Mouse (Mus musculus) cerebellum, adult 9-11 months (tissue): ENCODE data around the gene Cd164.

Experiments used
- DNase-seq: peaks from one replicate; pipeline ENCODE4 v3.0.0; 2022

The Cd164 gene

GRCm38 (mm10) chr10:41518981-41519618 is at the start of gene Cd164:
TSS of gene Cd164 (plus strand) at chr10:41519414.
- DNase-seq, result peak; percentile 95

- DNase-seq, result no peak
Observed at GRCm38 (mm10) chr10:41470693-41471092, 48.5 kb upstream of the Cd164 start.

GRCm38 (mm10) chr10:41472534-41472933 is 46.7 kb upstream of the Cd164 start:
- DNase-seq, result no peak

- no peak for DNase-seq
Observed at GRCm38 (mm10) chr10:41472962-41473481, 46.2 kb upstream of the Cd164 start.

- no peak for DNase-seq
Observed at GRCm38 (mm10) chr10:41473782-41474468, 45.3 kb upstream of the Cd164 start.

GRCm38 (mm10) chr10:41474981-41475391 is 44.2 kb upstream of the Cd164 start:
- no peak for DNase-seq

- peak; percentile 37 for DNase-seq
Observed at GRCm38 (mm10) chr10:41476171-41477017, 42.8 kb upstream of the Cd164 start, which contains the start of gene Mical1. TSS of gene Mical1 (plus strand) at chr10:41476314.

GRCm38 (mm10) chr10:41477018-41477277 is 42.3 kb upstream of the Cd164 start:
- no peak for DNase-seq

- peak; percentile 28 for DNase-seq
Observed at GRCm38 (mm10) chr10:41477278-41478181, 41.7 kb upstream of the Cd164 start.

GRCm38 (mm10) chr10:41479961-41480360 is 39.3 kb upstream of the Cd164 start:
- DNase-seq, result no peak

GRCm38 (mm10) chr10:41480938-41481880 is 38.0 kb upstream of the Cd164 start:
- DNase-seq, result peak; percentile 21

GRCm38 (mm10) chr10:41482446-41482845 is 36.8 kb upstream of the Cd164 start:
- DNase-seq, result peak; percentile 47

- no peak for DNase-seq
Observed at GRCm38 (mm10) chr10:41485778-41486177, 33.4 kb upstream of the Cd164 start.

GRCm38 (mm10) chr10:41486506-41487170 is 32.6 kb upstream of the Cd164 start:
- peak; percentile 24 for DNase-seq

GRCm38 (mm10) chr10:41488877-41489276 is 30.3 kb upstream of the Cd164 start:
- DNase-seq, result no peak

GRCm38 (mm10) chr10:41489294-41489693 is 29.9 kb upstream of the Cd164 start:
- DNase-seq, result peak; percentile 17

GRCm38 (mm10) chr10:41489708-41490517 is 29.3 kb upstream of the Cd164 start, which contains the start of the genes Smpd2 and Ppil6:
TSS of gene Smpd2 (minus strand) at chr10:41490369.
TSS of gene Ppil6 (plus strand) at chr10:41490439.
- peak; percentile 91 for DNase-seq

GRCm38 (mm10) chr10:41490518-41490873 is 28.7 kb upstream of the Cd164 start:
- DNase-seq, result no peak

- no peak for DNase-seq
Observed at GRCm38 (mm10) chr10:41491111-41491510, 28.1 kb upstream of the Cd164 start.

- peak; percentile 35 for DNase-seq
Observed at GRCm38 (mm10) chr10:41500941-41501340, 18.3 kb upstream of the Cd164 start.
